Mouse (Mus musculus) forebrain, embryonic 10.5 days (tissue): ENCODE measurements at regions not wholly inside any gene's neighbourhood (a gene's known extent, or its start where the extent isn't known, plus 50 kb on each side); places are given as distances from the start of the nearest gene placed in this dataset.

Experiments
- DNase-seq: peaks from one replicate; pipeline ENCODE4 v3.0.0-alpha.2; 2017; ENCODE audit warnings: low spot score; ENCODE audit errors: extremely low spot score
- H3K27ac ChIP-seq: fragments of 300-500 bp; sonication (generic); 2 replicates; pipeline ENCODE4 v1.5.1; 2016; ENCODE audit warnings: mild to moderate bottlenecking
- H3K27me3 ChIP-seq: fragments of 300-500 bp; sonication (generic); 2 replicates; pipeline ENCODE4 v1.6.1; 2016; ENCODE audit warnings: mild to moderate bottlenecking; ENCODE audit not compliant: poor library complexity, severe bottlenecking
- H3K36me3 ChIP-seq: fragments of 300-500 bp; sonication (generic); replicated peaks from 2 replicates; pipeline ENCODE4 v1.6.1; 2016; ENCODE audit warnings: mild to moderate bottlenecking, moderate library complexity
- H3K4me1 ChIP-seq: fragments of 300-500 bp; sonication (generic); 2 replicates; pipeline ENCODE4 v1.6.1; 2016
- H3K4me3 ChIP-seq: fragments of 300-500 bp; sonication (generic); 2 replicates; pipeline ENCODE4 v1.5.1; 2016; ENCODE audit warnings: mild to moderate bottlenecking, moderate library complexity
- H3K9me3 ChIP-seq: fragments of 300-500 bp; sonication (generic); 2 replicates; pipeline ENCODE4 v1.6.1; 2016; ENCODE audit warnings: mild to moderate bottlenecking, moderate library complexity
- WGBS: fragments of 180-500 bp; shearing (Covaris S2); methylation state at CpG from one replicate; pipeline ENCODE4 v1.1.7; 2016; 5-methylcytosine and 5-hydroxymethylcytosine counted together

GRCm38 (mm10) chr17:10069251-10069650 is 250.4 kb downstream of the Qk start:
- no peaks in the 10 kb centered on the region for H3K27me3 ChIP-seq
- H3K4me3 ChIP-seq = no peak overlapping the region
- 90% methylated on average over 3 of the region's 3 CpGs for WGBS
- no peak overlapping the region for H3K27ac ChIP-seq
- peaks cover 5% of the 10 kb centered on the region; the same call in 1 of the 2 replicates for H3K4me1 ChIP-seq
- no peak for DNase-seq
- no peaks in the 10 kb centered on the region for H3K9me3 ChIP-seq
- H3K36me3 ChIP-seq = no peaks in the 10 kb centered on the region

GRCm38 (mm10) chr17:10065131-10065530 is 254.5 kb downstream of the Qk start:
- H3K27me3 ChIP-seq = no peaks in the 10 kb centered on the region
- no peaks in the 10 kb centered on the region for H3K36me3 ChIP-seq
- H3K4me1 ChIP-seq = peaks cover 5% of the 10 kb centered on the region; the same call in 1 of the 2 replicates
- no peaks in the 10 kb centered on the region for H3K9me3 ChIP-seq
- 93% methylated on average over 3 of the region's 3 CpGs for WGBS
- no peak overlapping the region for H3K27ac ChIP-seq
- no peak for DNase-seq
- no peak overlapping the region for H3K4me3 ChIP-seq

GRCm38 (mm10) chr17:10062546-10063100 is 257.0 kb downstream of the Qk start:
- Histone ChIP-seq H3K4me3 (no peak overlapping the region), H3K36me3 (no peaks in the 10 kb centered on the region), H3K4me1 (peaks cover 5% of the 10 kb centered on the region; the same call in 1 of the 2 replicates), H3K9me3 (no peaks in the 10 kb centered on the region), H3K27ac (no peak overlapping the region), H3K27me3 (no peaks in the 10 kb centered on the region)
- 90% methylated on average over 8 of the region's 8 CpGs for WGBS
- no peak for DNase-seq

- H3K9me3 ChIP-seq = no peaks in the 10 kb centered on the region
- H3K36me3 ChIP-seq = no peaks in the 10 kb centered on the region
- no peaks in the 10 kb centered on the region for H3K27me3 ChIP-seq
- H3K4me3 ChIP-seq = no peak overlapping the region
- 65% methylated on average over 1 of the region's 1 CpGs for WGBS
- H3K27ac ChIP-seq = no peak overlapping the region
- H3K4me1 ChIP-seq = no peaks in the 10 kb centered on the region
- DNase-seq = no peak
Observed at GRCm38 (mm10) chr17:10057736-10058135, 261.9 kb downstream of the Qk start.

GRCm38 (mm10) chr17:10056096-10056495 is 263.6 kb downstream of the Qk start:
- H3K27ac ChIP-seq = no peak overlapping the region
- no peak overlapping the region for H3K4me3 ChIP-seq
- H3K27me3 ChIP-seq = no peaks in the 10 kb centered on the region
- WGBS = 88% methylated on average over 2 of the region's 2 CpGs
- no peaks in the 10 kb centered on the region for H3K9me3 ChIP-seq
- H3K4me1 ChIP-seq = no peaks in the 10 kb centered on the region
- no peak for DNase-seq
- no peaks in the 10 kb centered on the region for H3K36me3 ChIP-seq

GRCm38 (mm10) chr17:10054375-10054774 is 265.3 kb downstream of the Qk start:
- Histone ChIP-seq H3K27me3 (no peaks in the 10 kb centered on the region), H3K4me3 (no peak overlapping the region), H3K36me3 (no peaks in the 10 kb centered on the region), H3K9me3 (no peaks in the 10 kb centered on the region), H3K4me1 (no peaks in the 10 kb centered on the region), H3K27ac (no peak overlapping the region)
- no peak for DNase-seq
- WGBS = 93% methylated on average over 5 of the region's 5 CpGs

GRCm38 (mm10) chr17:10044336-10044735 is 275.3 kb downstream of the Qk start:
- Histone ChIP-seq H3K27ac (no peak overlapping the region), H3K36me3 (no peaks in the 10 kb centered on the region), H3K4me3 (no peak overlapping the region), H3K9me3 (0 out of 2 replicates have a peak, but pooled peaks cover 9% of the 10 kb centered on the region), H3K27me3 (no peaks in the 10 kb centered on the region), H3K4me1 (no peaks in the 10 kb centered on the region)
- WGBS = 86% methylated on average over 5 of the region's 5 CpGs
- DNase-seq = no peak

- Histone ChIP-seq H3K36me3 (no peaks in the 10 kb centered on the region), H3K4me1 (peaks cover 12% of the 10 kb centered on the region), H3K27me3 (no peaks in the 10 kb centered on the region), H3K27ac (no peak overlapping the region), H3K4me3 (no peak overlapping the region), H3K9me3 (0 out of 2 replicates have a peak, but pooled peaks cover 5% of the 10 kb centered on the region)
- no peak for DNase-seq
- 86% methylated on average over 5 of the region's 5 CpGs for WGBS
Observed at GRCm38 (mm10) chr17:10042042-10042652, 277.5 kb downstream of the Qk start.

- WGBS = 89% methylated on average over 4 of the region's 4 CpGs
- H3K36me3 ChIP-seq = no peaks in the 10 kb centered on the region
- no peak for DNase-seq
- H3K4me1 ChIP-seq = peaks cover 13% of the 10 kb centered on the region
- no peak overlapping the region for H3K4me3 ChIP-seq
- H3K27ac ChIP-seq = no peak overlapping the region
- H3K27me3 ChIP-seq = no peaks in the 10 kb centered on the region
- 0 out of 2 replicates have a peak, but pooled peaks cover 5% of the 10 kb centered on the region for H3K9me3 ChIP-seq
Observed at GRCm38 (mm10) chr17:10040951-10041359, 278.7 kb downstream of the Qk start.

- Histone ChIP-seq H3K4me1 (peaks cover 13% of the 10 kb centered on the region), H3K4me3 (no peak overlapping the region), H3K36me3 (no peaks in the 10 kb centered on the region), H3K27me3 (no peaks in the 10 kb centered on the region), H3K9me3 (0 out of 2 replicates have a peak, but pooled peaks cover 5% of the 10 kb centered on the region), H3K27ac (peak overlapping the region; percentile 0; the same call in 1 of the 2 replicates)
- no peak for DNase-seq
- WGBS = 84% methylated on average over 4 of the region's 4 CpGs
Observed at GRCm38 (mm10) chr17:10040375-10040774, 279.3 kb downstream of the Qk start.

- Histone ChIP-seq H3K27me3 (no peaks in the 10 kb centered on the region), H3K9me3 (peaks cover 5% of the 10 kb centered on the region; the same call in 1 of the 2 replicates), H3K27ac (peak overlapping the region; percentile 48; the same call in 1 of the 2 replicates), H3K36me3 (no peaks in the 10 kb centered on the region), H3K4me3 (no peak overlapping the region), H3K4me1 (peaks cover 13% of the 10 kb centered on the region)
- no peak for DNase-seq
- WGBS = 50% methylated on average over 14 of the region's 14 CpGs
Observed at GRCm38 (mm10) chr17:10037799-10038445, 281.7 kb downstream of the Qk start.

- H3K9me3 ChIP-seq = no peaks in the 10 kb centered on the region; the same call in 1 of the 2 replicates
- no peak overlapping the region for H3K4me3 ChIP-seq
- DNase-seq = no peak
- no peaks in the 10 kb centered on the region for H3K27me3 ChIP-seq
- H3K4me1 ChIP-seq = peaks cover 29% of the 10 kb centered on the region
- H3K36me3 ChIP-seq = no peaks in the 10 kb centered on the region
- H3K27ac ChIP-seq = no peak overlapping the region
- WGBS = 74% methylated on average over 4 of the region's 4 CpGs
Observed at GRCm38 (mm10) chr17:10033510-10033909, 286.1 kb downstream of the Qk start.

GRCm38 (mm10) chr17:10031033-10031432 is 288.6 kb downstream of the Qk start:
- Histone ChIP-seq H3K36me3 (no peaks in the 10 kb centered on the region), H3K27me3 (no peaks in the 10 kb centered on the region), H3K4me3 (no peak overlapping the region), H3K9me3 (no peaks in the 10 kb centered on the region; the same call in 1 of the 2 replicates), H3K27ac (peak overlapping the region; percentile 26; the same call in 1 of the 2 replicates), H3K4me1 (peaks cover 16% of the 10 kb centered on the region)
- WGBS = 77% methylated on average over 3 of the region's 3 CpGs
- no peak for DNase-seq
